Mouse (Mus musculus) left cerebral cortex, postnatal 36 days (tissue): ENCODE data around the gene Pdyn. TPM values are rescaled to one million over a fixed set of nuclear protein-coding genes. Genes with fewer than 3 reads are reported as not detected.

ENCODE experiments used
- DNase-seq, 2 experiments: peaks; one replicate each; pipeline ENCODE4 v3.0.0; 2021 to 2022; ENCODE audit warnings: low spot score in 2 of 2, mixed read lengths in 1 of 2
- intact Hi-C: fragments of 180-260 bp; cut with DNase I; formaldehyde crosslinking; loops from one replicate; pipeline ENCODE4 v1.15.1; 2025
- total RNA-seq, 2 experiments: library from RNA; stranded (reverse); gene quantifications; 2 replicates each; pipeline ENCODE4 v1.2.3; 2021

Gene Pdyn
- total RNA-seq, 2 experiments from 2014 or later = 29.2 to 33.9 TPM

DNA sequence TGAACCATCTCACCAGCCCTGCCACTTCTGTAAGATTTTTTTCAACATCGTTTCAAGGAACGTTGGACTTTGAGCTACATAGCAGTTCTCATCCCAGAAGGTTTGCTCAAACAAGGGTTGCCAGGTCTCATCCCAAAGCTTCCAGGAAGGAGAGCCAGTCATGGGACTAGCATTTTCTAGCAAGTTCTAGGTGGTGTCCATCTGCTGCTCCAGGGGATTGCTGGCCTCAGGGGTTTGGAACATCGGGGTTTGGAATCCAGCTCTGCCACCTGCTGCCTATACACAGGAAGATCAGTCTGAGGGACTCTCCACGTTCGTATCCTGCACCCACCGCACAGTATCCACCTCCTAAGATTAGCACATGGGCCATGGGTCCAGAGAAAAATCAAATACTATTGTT, 39.6 kb downstream of the Pdyn start:
- DNase-seq = no peak
- intact Hi-C loops = loop anchor here (5.0 kb wide), 1 partner anchor 158 kb away; no protein-coding TSS in a partner anchor

- no peak for DNase-seq
- intact Hi-C loops = no loop called here
These were observed 40.8 kb downstream of the Pdyn start for GRCm38 (mm10) chr2:129658796-129659195.

DNA sequence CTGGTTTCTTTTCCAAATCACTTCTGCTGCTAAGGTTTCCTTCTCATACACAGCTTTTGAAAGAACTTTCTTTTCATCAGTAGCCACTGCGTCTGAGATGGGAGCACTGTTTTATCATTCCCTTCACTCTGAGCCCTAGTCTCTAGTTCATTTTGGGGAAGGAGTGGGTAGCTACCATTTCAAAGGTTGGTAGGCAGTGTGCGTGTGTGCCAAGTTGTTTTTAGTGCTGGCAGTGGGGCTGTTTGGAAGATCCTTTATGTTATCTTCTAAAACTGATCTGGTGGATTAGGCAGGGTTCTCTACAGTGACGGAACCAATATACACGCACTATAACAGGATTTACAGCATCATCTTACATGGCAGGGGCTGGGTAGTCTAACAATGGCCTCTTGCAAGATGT, 44.6 kb downstream of the Pdyn start:
- intact Hi-C loops = no loop called here
- DNase-seq = peak in 1 of 2 experiments; percentile 25

DNA sequence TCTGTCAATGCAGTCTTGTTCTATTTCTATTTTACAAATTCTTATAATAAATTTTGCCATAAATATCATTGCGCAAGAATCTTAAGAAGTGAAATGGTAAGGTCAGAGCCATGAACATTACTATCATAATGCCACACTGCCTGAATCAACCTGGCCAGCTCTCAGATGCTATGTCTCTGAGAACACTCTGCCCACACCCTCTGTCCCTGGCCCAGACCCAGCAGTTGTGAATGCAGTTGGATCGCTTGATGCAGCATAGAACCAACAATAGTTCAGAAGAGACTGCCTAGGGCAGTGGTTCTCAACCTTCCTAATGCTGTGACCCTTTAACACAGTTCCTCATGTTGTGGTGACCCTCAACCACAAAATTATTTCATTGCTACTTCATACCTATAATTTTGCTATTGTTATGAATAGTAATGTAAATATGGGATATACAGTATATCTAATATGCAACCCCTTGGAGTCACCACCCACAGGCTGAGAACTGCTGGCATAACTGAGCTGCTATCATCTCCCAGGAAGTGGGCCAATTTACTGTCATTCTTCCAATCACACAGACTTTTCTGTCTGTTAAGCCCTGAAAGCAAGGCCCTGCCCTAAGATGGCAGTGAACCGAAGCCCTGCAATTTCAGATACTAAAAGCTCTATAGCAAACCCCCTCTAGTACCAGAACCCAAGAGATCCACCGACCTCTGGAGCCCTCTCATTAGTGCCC, 45.3 kb downstream of the Pdyn start:
- intact Hi-C loops = no loop called here
- DNase-seq = peak in 1 of 2 experiments; percentile 46

DNA sequence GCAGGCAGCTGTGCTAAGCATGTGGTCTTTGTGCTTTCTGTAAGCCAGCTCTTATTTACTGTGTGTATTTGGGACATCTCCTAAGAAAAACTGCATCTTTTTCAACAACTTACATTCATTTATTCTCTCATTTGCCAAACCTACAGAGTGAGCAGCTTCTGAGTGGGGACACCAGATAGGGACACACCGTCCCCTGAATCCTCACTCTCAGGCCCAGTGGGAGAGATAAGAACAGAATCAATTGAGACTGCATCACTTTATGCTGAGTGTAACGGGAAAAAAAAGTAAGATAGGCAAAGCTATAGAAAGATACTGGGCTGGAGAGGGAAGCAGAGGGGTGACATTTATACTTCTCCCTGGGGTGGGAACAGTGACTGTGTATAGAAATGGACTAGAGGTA, 46.0 kb downstream of the Pdyn start:
- intact Hi-C loops = no loop called here
- no peak for DNase-seq

GRCm38 (mm10) chr2:129652616-129653015, 47.0 kb downstream of the Pdyn start:
- DNase-seq = no peak
- intact Hi-C loops = no loop called here

Other genes with a start within 250 kb of the Pdyn start
- 1 to 10 TPM in 1 of 2 experiments, under 1 TPM in 1; 0.68 to 1.1 TPM for gene F830045P16Rik, start 163.2 kb downstream of the Pdyn start, total RNA-seq
- gene Sirpa, start 107.0 kb downstream of the Pdyn start, total RNA-seq = 100 to 1,000 TPM; 386 to 401 TPM
- gene Stk35, start 100.7 kb upstream of the Pdyn start, total RNA-seq = 10 to 100 TPM; 33.7 to 34.5 TPM